Mouse (Mus musculus) intestine, embryonic 15.5 days (tissue): ENCODE measurements at regions not wholly inside any gene's neighbourhood (a gene's known extent, or its start where the extent isn't known, plus 50 kb on each side); places are given as distances from the start of the nearest gene placed in this dataset.
A peak's percentile ranks its signal among the peaks of the same experiment; 100 is the strongest.
"Not testable (repeated sequence)": the region's sequence is repeated elsewhere in the genome, so short reads cannot be mapped to it uniquely, and the experiment has no call there.

ENCODE experiments used
- ATAC-seq: fragments of 200-750 bp; cut with Nextera tagmentation; 2 replicates; pipeline ENCODE4 v1.8.0; 2017; ENCODE audit warnings: moderate TSS enrichment, moderate library complexity
- H3K27ac ChIP-seq: fragments of 300-500 bp; sonication (generic); 2 replicates; pipeline ENCODE4 v1.5.1; 2015; ENCODE audit warnings: mild to moderate bottlenecking, inconsistent platforms
- H3K27me3 ChIP-seq: fragments of 300-500 bp; sonication (generic); replicated peaks from 2 replicates; pipeline ENCODE4 v1.6.1; 2015; ENCODE audit warnings: inconsistent platforms
- H3K36me3 ChIP-seq: fragments of 300-500 bp; sonication (generic); 2 replicates; pipeline ENCODE4 v1.6.1; 2015; ENCODE audit warnings: inconsistent platforms
- H3K4me1 ChIP-seq: fragments of 300-500 bp; sonication (generic); replicated peaks from 2 replicates; pipeline ENCODE4 v1.6.1; 2015; ENCODE audit warnings: inconsistent platforms
- H3K4me2 ChIP-seq: fragments of 300-500 bp; sonication (generic); replicated peaks from 2 replicates; pipeline ENCODE4 v1.6.1; 2015; ENCODE audit warnings: mild to moderate bottlenecking, inconsistent platforms
- H3K4me3 ChIP-seq: fragments of 300-500 bp; sonication (generic); replicated peaks from 2 replicates; pipeline ENCODE4 v1.5.1; 2015; ENCODE audit warnings: inconsistent platforms
- H3K9ac ChIP-seq: fragments of 300-500 bp; sonication (generic); 2 replicates; pipeline ENCODE4 v1.6.1; 2015; ENCODE audit warnings: inconsistent platforms
- H3K9me3 ChIP-seq: fragments of 300-500 bp; sonication (generic); 2 replicates; pipeline ENCODE4 v1.6.1; 2016; ENCODE audit warnings: inconsistent platforms
- WGBS: fragments of 180-500 bp; shearing (Covaris S2); methylation state at CpG from one replicate; pipeline ENCODE4 v1.1.7; 2015; 5-methylcytosine and 5-hydroxymethylcytosine counted together

GRCm38 (mm10) chr13:103646035-103646434, 128.4 kb downstream of the Srek1 start:
- no peaks in the 10 kb centered on the region for H3K27me3 ChIP-seq
- H3K9me3 ChIP-seq: no peaks in the 10 kb centered on the region
- no peaks in the 10 kb centered on the region for H3K36me3 ChIP-seq
- no peak for ATAC-seq
- no peak overlapping the region for H3K4me2 ChIP-seq
- no peak overlapping the region for H3K9ac ChIP-seq
- no peak overlapping the region for H3K27ac ChIP-seq
- H3K4me3 ChIP-seq: no peak overlapping the region
- 39% methylated on average over 4 of the region's 4 CpGs for WGBS
- no peaks in the 10 kb centered on the region for H3K4me1 ChIP-seq

GRCm38 (mm10) chr13:103643993-103644722, 130.2 kb downstream of the Srek1 start:
- 59% methylated on average over 6 of the region's 6 CpGs for WGBS
- H3K9me3 ChIP-seq: no peaks in the 10 kb centered on the region
- H3K4me1 ChIP-seq: no peaks in the 10 kb centered on the region
- H3K9ac ChIP-seq: no peak overlapping the region
- no peaks in the 10 kb centered on the region for H3K36me3 ChIP-seq
- peak; percentile 58; the same call in 1 of the 2 replicates for ATAC-seq
- H3K27ac ChIP-seq: no peak overlapping the region
- no peak overlapping the region for H3K4me3 ChIP-seq
- no peak overlapping the region for H3K4me2 ChIP-seq
- no peaks in the 10 kb centered on the region for H3K27me3 ChIP-seq

GRCm38 (mm10) chr13:103643486-103643885, 130.9 kb downstream of the Srek1 start:
- H3K27ac ChIP-seq: no peak overlapping the region
- no peaks in the 10 kb centered on the region for H3K4me1 ChIP-seq
- no peaks in the 10 kb centered on the region for H3K27me3 ChIP-seq
- ATAC-seq: no peak
- no peaks in the 10 kb centered on the region for H3K36me3 ChIP-seq
- 60% methylated on average over 5 of the region's 5 CpGs for WGBS
- H3K4me3 ChIP-seq: no peak overlapping the region
- no peak overlapping the region for H3K9ac ChIP-seq
- H3K9me3 ChIP-seq: no peaks in the 10 kb centered on the region
- no peak overlapping the region for H3K4me2 ChIP-seq

GRCm38 (mm10) chr13:103642542-103643375, 131.6 kb downstream of the Srek1 start:
- WGBS: 81% methylated on average over 10 of the region's 10 CpGs
- Histone ChIP-seq H3K4me2 (no peak overlapping the region), H3K27me3 (no peaks in the 10 kb centered on the region), H3K4me3 (no peak overlapping the region), H3K27ac (no peak overlapping the region), H3K9me3 (no peaks in the 10 kb centered on the region), H3K4me1 (no peaks in the 10 kb centered on the region), H3K9ac (no peak overlapping the region), H3K36me3 (no peaks in the 10 kb centered on the region)
- ATAC-seq: no peak

- no peaks in the 10 kb centered on the region for H3K36me3 ChIP-seq
- H3K27me3 ChIP-seq: no peaks in the 10 kb centered on the region
- no peaks in the 10 kb centered on the region for H3K9me3 ChIP-seq
- no peak overlapping the region for H3K27ac ChIP-seq
- H3K4me2 ChIP-seq: no peak overlapping the region
- no peak for ATAC-seq
- H3K4me3 ChIP-seq: no peak overlapping the region
- no peaks in the 10 kb centered on the region for H3K4me1 ChIP-seq
- no peak overlapping the region for H3K9ac ChIP-seq
These were observed 136.4 kb downstream of the Srek1 start for GRCm38 (mm10) chr13:103638038-103638437.

GRCm38 (mm10) chr13:103637414-103637813, 137.0 kb downstream of the Srek1 start:
- no peak overlapping the region for H3K4me2 ChIP-seq
- ATAC-seq: no peak
- WGBS: 77% methylated on average over 3 of the region's 3 CpGs
- H3K4me1 ChIP-seq: no peaks in the 10 kb centered on the region
- no peak overlapping the region for H3K27ac ChIP-seq
- no peaks in the 10 kb centered on the region for H3K9me3 ChIP-seq
- no peaks in the 10 kb centered on the region for H3K27me3 ChIP-seq
- no peaks in the 10 kb centered on the region for H3K36me3 ChIP-seq
- no peak overlapping the region for H3K9ac ChIP-seq
- H3K4me3 ChIP-seq: no peak overlapping the region

- Histone ChIP-seq H3K9me3 (no peaks in the 10 kb centered on the region), H3K27me3 (no peaks in the 10 kb centered on the region), H3K4me3 (no peak overlapping the region), H3K36me3 (no peaks in the 10 kb centered on the region), H3K4me1 (no peaks in the 10 kb centered on the region), H3K4me2 (no peak overlapping the region), H3K27ac (no peak overlapping the region), H3K9ac (no peak overlapping the region)
- 73% methylated on average over 2 of the region's 2 CpGs for WGBS
- no peak for ATAC-seq
These were observed 137.8 kb downstream of the Srek1 start for GRCm38 (mm10) chr13:103636595-103636994.

- WGBS: 78% methylated on average over 2 of the region's 2 CpGs
- no peak overlapping the region for H3K4me3 ChIP-seq
- no peaks in the 10 kb centered on the region for H3K36me3 ChIP-seq
- no peak for ATAC-seq
- no peak overlapping the region for H3K27ac ChIP-seq
- H3K4me1 ChIP-seq: no peaks in the 10 kb centered on the region
- H3K27me3 ChIP-seq: no peaks in the 10 kb centered on the region
- H3K9ac ChIP-seq: no peak overlapping the region
- H3K4me2 ChIP-seq: no peak overlapping the region
- H3K9me3 ChIP-seq: no peaks in the 10 kb centered on the region
These were observed 150.6 kb downstream of the Srek1 start for GRCm38 (mm10) chr13:103623810-103624209.

- Histone ChIP-seq H3K4me1 (no peaks in the 10 kb centered on the region), H3K27ac (no peak overlapping the region), H3K9ac (no peak overlapping the region), H3K4me2 (no peak overlapping the region), H3K27me3 (no peaks in the 10 kb centered on the region), H3K4me3 (no peak overlapping the region), H3K9me3 (no peaks in the 10 kb centered on the region), H3K36me3 (no peaks in the 10 kb centered on the region)
- ATAC-seq: no peak
- WGBS: 74% methylated on average over 6 of the region's 6 CpGs
These were observed 151.1 kb downstream of the Srek1 start for GRCm38 (mm10) chr13:103623319-103623718.

- H3K27me3 ChIP-seq: no peaks in the 10 kb centered on the region
- H3K4me1 ChIP-seq: no peaks in the 10 kb centered on the region
- no peak overlapping the region for H3K4me3 ChIP-seq
- H3K27ac ChIP-seq: no peak overlapping the region
- no peak for ATAC-seq
- no peaks in the 10 kb centered on the region for H3K36me3 ChIP-seq
- H3K9me3 ChIP-seq: no peaks in the 10 kb centered on the region
- 28% methylated on average over 5 of the region's 5 CpGs for WGBS
- H3K9ac ChIP-seq: no peak overlapping the region
- H3K4me2 ChIP-seq: no peak overlapping the region
These were observed 152.1 kb downstream of the Srek1 start for GRCm38 (mm10) chr13:103622324-103622723.

- not testable (repeated sequence) for H3K9ac ChIP-seq, H3K4me1 ChIP-seq, H3K4me2 ChIP-seq, H3K4me3 ChIP-seq, H3K27me3 ChIP-seq, ATAC-seq, H3K36me3 ChIP-seq, H3K9me3 ChIP-seq, H3K27ac ChIP-seq
- 90% methylated on average over 5 of the region's 5 CpGs for WGBS
These were observed 153.4 kb downstream of the Srek1 start for GRCm38 (mm10) chr13:103620958-103621357.

GRCm38 (mm10) chr13:103613333-103613725, 161.1 kb downstream of the Srek1 start:
- no peak for ATAC-seq
- no peak overlapping the region for H3K4me2 ChIP-seq
- no peaks in the 10 kb centered on the region for H3K36me3 ChIP-seq
- H3K9ac ChIP-seq: no peak overlapping the region
- WGBS: 79% methylated on average over 10 of the region's 10 CpGs
- H3K27me3 ChIP-seq: no peaks in the 10 kb centered on the region
- H3K27ac ChIP-seq: no peak overlapping the region
- H3K4me3 ChIP-seq: no peak overlapping the region
- no peaks in the 10 kb centered on the region for H3K9me3 ChIP-seq
- no peaks in the 10 kb centered on the region for H3K4me1 ChIP-seq
